Mouse (Mus musculus): Measurements from ENCODE around the gene Gm45261. TPM values are rescaled to one million over a fixed set of nuclear protein-coding genes. Genes with fewer than 3 reads are reported as not detected.

The Gm45261 gene
- total and polyA plus RNA-seq, 3 experiments: not detected

GRCm38 (mm10) chr1:80459477-80459876 is 1.8 kb downstream of the Gm45261 start:
- H3K27me3 ChIP-seq (replicated peaks): no peaks in the 10 kb centered on the region
- in situ Hi-C loops (cut with MboI; ENCODE audit: low pct_ligation_motif_present, low pct_unique_long_range_greater_than_20kb, low sequenced_read_pairs): no loop called here
- H3K4me3 ChIP-seq (replicated peaks in 1 of 3; ENCODE audit: low read depth in 2 of 3, low read length in 2 of 3, poor library complexity in 1 of 3): no peak overlapping the region
- H3K27ac ChIP-seq (ENCODE audit: insufficient read depth, low read depth): 0 out of 2 replicates have a peak overlapping the region, but pooled peaks have one; percentile 15
- H3K9ac ChIP-seq (ENCODE audit: insufficient read depth, low read depth): no peak overlapping the region
- no peaks in the 10 kb centered on the region for H3K79me2 ChIP-seq (replicated peaks; ENCODE audit: control insufficient read depth, extremely low read depth, insufficient read depth, poor library complexity, severe bottlenecking)
- peaks cover 13 to 32% of the 10 kb centered on the region in 2 experiments; a peak in 3 of 4 replicates for H3K4me1 ChIP-seq (ENCODE audit: control insufficient read depth in 1 of 2, insufficient read depth in 2 of 2)
- TF ChIP-seq KAT2A (IDR thresholded peaks at IDR 0.05; ENCODE audit: insufficient replicate concordance, low read length): no peak
- no peak for TF ChIP-seq MXI1 (IDR thresholded peaks at IDR 0.05; ENCODE audit: low read depth, low read length)
- no peak for TF ChIP-seq GABPA (IDR thresholded peaks at IDR 0.05; ENCODE audit: insufficient replicate concordance, low read depth, low read length)
- TF ChIP-seq SMC3 (IDR thresholded peaks at IDR 0.05; ENCODE audit: low read depth, low read length): no peak
- TF ChIP-seq MAZ (IDR thresholded peaks at IDR 0.05; ENCODE audit: low read depth, low read length): no peak
- no peak for TF ChIP-seq USF2 (conservative IDR thresholded peaks at IDR 0.05; ENCODE audit: low read depth, low read length)
- TF ChIP-seq JUN (IDR thresholded peaks at IDR 0.05; ENCODE audit: insufficient read depth, low read depth, low read length): no peak
- no peak for TF ChIP-seq POLR2AphosphoS2 (IDR thresholded peaks at IDR 0.05; ENCODE audit: low read depth, low read length)
- no peak for TF ChIP-seq PAX5 (IDR thresholded peaks at IDR 0.05; ENCODE audit: low read length)
- TF ChIP-seq IRF4 (IDR thresholded peaks at IDR 0.05; ENCODE audit: low read depth, low read length): no peak
- no peak for TF ChIP-seq RCOR1 (conservative IDR thresholded peaks at IDR 0.05; ENCODE audit: low read depth, low read length)
- TF ChIP-seq CHD2 (IDR thresholded peaks at IDR 0.05; ENCODE audit: low read length): no peak
- no peak for TF ChIP-seq ZKSCAN1 (IDR thresholded peaks at IDR 0.05; ENCODE audit: borderline replicate concordance, low read depth, low read length)
- no peak for TF ChIP-seq ETS1 (conservative IDR thresholded peaks at IDR 0.05; ENCODE audit: low read depth, low read length)
- TF ChIP-seq TBP (conservative IDR thresholded peaks at IDR 0.05; ENCODE audit: low read depth, low read length): no peak
- no peak for TF ChIP-seq USF1 (IDR thresholded peaks at IDR 0.05; ENCODE audit: low read depth, low read length)
- no peak for TF ChIP-seq HCFC1 (IDR thresholded peaks at IDR 0.05; ENCODE audit: low read depth, low read length)
- DNase-seq (ENCODE audit: extremely low read depth): no peak
- H3K36me3 ChIP-seq (replicated peaks in 1 of 2; ENCODE audit: control insufficient read depth in 1 of 2, insufficient read depth in 1 of 2, low read length in 1 of 2): no peaks in the 10 kb centered on the region
- dilution Hi-C loops (cut with MboI; ENCODE audit: extremely low pct_ligation_motif_present, extremely low pct_unique_long_range_greater_than_20kb, low sequenced_read_pairs): no loop called here
- H3K4me2 ChIP-seq (ENCODE audit: insufficient read depth, low read depth, poor library complexity, severe bottlenecking): no peak overlapping the region
- no peaks in the 10 kb centered on the region for H3K9me3 ChIP-seq (replicated peaks; ENCODE audit: low read length)

- TF ChIP-seq CTCF (conservative IDR thresholded peaks at IDR 0.05 in 1 of 2, IDR thresholded peaks at IDR 0.05 in 1 of 2; ENCODE audit: low read depth in 2 of 2, low read length in 2 of 2) (no peak), UBTF (IDR thresholded peaks at IDR 0.05; ENCODE audit: low read depth, low read length) (no peak), ZC3H11A (IDR thresholded peaks at IDR 0.05; ENCODE audit: low read depth, low read length) (no peak), ZMIZ1 (IDR thresholded peaks at IDR 0.05; ENCODE audit: low read depth, low read length) (no peak), KAT2A (IDR thresholded peaks at IDR 0.05; ENCODE audit: insufficient replicate concordance, low read length) (no peak), RCOR1 (conservative IDR thresholded peaks at IDR 0.05; ENCODE audit: low read depth, low read length) (no peak), EP300 (IDR thresholded peaks at IDR 0.05; ENCODE audit: low read length) (peak; percentile 84), JUN (IDR thresholded peaks at IDR 0.05; ENCODE audit: insufficient read depth, low read depth, low read length) (0 out of 2 replicates have a peak, but pooled peaks have one; percentile 15), SIN3A (IDR thresholded peaks at IDR 0.05; ENCODE audit: low read length) (no peak), RAD21 (IDR thresholded peaks at IDR 0.05; ENCODE audit: low read depth, low read length) (no peak), POLR2AphosphoS2 (IDR thresholded peaks at IDR 0.05; ENCODE audit: low read depth, low read length) (no peak), IRF4 (IDR thresholded peaks at IDR 0.05; ENCODE audit: low read depth, low read length) (no peak), GABPA (IDR thresholded peaks at IDR 0.05; ENCODE audit: insufficient replicate concordance, low read depth, low read length) (no peak), TCF12 (IDR thresholded peaks at IDR 0.05; ENCODE audit: low read depth, low read length) (no peak), E2F4 (IDR thresholded peaks at IDR 0.05; ENCODE audit: insufficient replicate concordance, low read depth, low read length) (no peak), JUND (conservative IDR thresholded peaks at IDR 0.05; ENCODE audit: low read depth, low read length) (peak; percentile 83), CHD2 (IDR thresholded peaks at IDR 0.05; ENCODE audit: low read length) (no peak)
- no peaks in the 10 kb centered on the region for H3K36me3 ChIP-seq (replicated peaks in 1 of 2; ENCODE audit: control insufficient read depth in 1 of 2, insufficient read depth in 1 of 2, low read length in 1 of 2)
- DNase-seq (ENCODE audit: extremely low read depth): peak; percentile 53
- H3K79me2 ChIP-seq (replicated peaks; ENCODE audit: control insufficient read depth, extremely low read depth, insufficient read depth, poor library complexity, severe bottlenecking): no peaks in the 10 kb centered on the region
- H3K4me3 ChIP-seq (replicated peaks in 1 of 3; ENCODE audit: low read depth in 2 of 3, low read length in 2 of 3, poor library complexity in 1 of 3): no peak overlapping the region
- H3K4me1 ChIP-seq (ENCODE audit: control insufficient read depth in 1 of 2, insufficient read depth in 2 of 2): peaks cover 8 to 32% of the 10 kb centered on the region in 2 experiments; a peak in 3 of 4 replicates
- peak overlapping the region; percentile 18; the same call in 1 of the 2 replicates for H3K9ac ChIP-seq (ENCODE audit: insufficient read depth, low read depth)
- dilution Hi-C loops (cut with MboI; ENCODE audit: extremely low pct_ligation_motif_present, extremely low pct_unique_long_range_greater_than_20kb, low sequenced_read_pairs) (no loop called here), in situ Hi-C loops (cut with MboI; ENCODE audit: low pct_ligation_motif_present, low pct_unique_long_range_greater_than_20kb, low sequenced_read_pairs) (no loop called here)
- H3K27me3 ChIP-seq (replicated peaks): no peaks in the 10 kb centered on the region
- H3K27ac ChIP-seq (ENCODE audit: insufficient read depth, low read depth): no peak overlapping the region
- H3K9me3 ChIP-seq (replicated peaks; ENCODE audit: low read length): no peaks in the 10 kb centered on the region
- H3K4me2 ChIP-seq (ENCODE audit: insufficient read depth, low read depth, poor library complexity, severe bottlenecking): peak overlapping the region; percentile 37
These were observed 7.3 kb downstream of the Gm45261 start for GRCm38 (mm10) chr1:80453971-80454370.
